Mouse (Mus musculus) forebrain, postnatal 0 days (tissue): ENCODE results near the gene Ndc1. TPM values are rescaled to one million over a fixed set of nuclear protein-coding genes. Genes with fewer than 3 reads are reported as not detected.

Source experiments
- ATAC-seq: fragments of 200-750 bp; cut with Nextera tagmentation; 2 replicates; pipeline ENCODE4 v1.8.0; 2017; ENCODE audit warnings: mild to moderate bottlenecking, moderate library complexity
- DNase-seq: peaks from one replicate; pipeline ENCODE4 v3.0.0-alpha.2; 2015
- H3K27ac ChIP-seq: fragments of 300-500 bp; sonication (generic); 2 replicates; pipeline ENCODE4 v1.5.1; 2014; ENCODE audit warnings: low read depth, mild to moderate bottlenecking, antibody characterized with exemption, low read length, moderate library complexity, mixed read lengths
- H3K27me3 ChIP-seq: fragments of 300-500 bp; sonication (generic); 2 replicates; pipeline ENCODE4 v1.6.1; 2014; ENCODE audit warnings: mild to moderate bottlenecking, low read length, mixed read lengths; ENCODE audit not compliant: insufficient read depth
- H3K36me3 ChIP-seq: fragments of 300-500 bp; sonication (generic); 2 replicates; pipeline ENCODE4 v1.6.1; 2014; ENCODE audit warnings: mild to moderate bottlenecking, moderate library complexity; ENCODE audit not compliant: insufficient read depth
- H3K4me1 ChIP-seq: fragments of 300-500 bp; sonication (generic); 2 replicates; pipeline ENCODE4 v1.6.1; 2014; ENCODE audit warnings: antibody characterized with exemption; ENCODE audit not compliant: insufficient read depth
- H3K4me2 ChIP-seq: fragments of 300-500 bp; sonication (generic); 2 replicates; pipeline ENCODE4 v1.6.1; 2014; ENCODE audit warnings: low read depth, mild to moderate bottlenecking, moderate library complexity
- H3K4me3 ChIP-seq: fragments of 300-500 bp; sonication (generic); 2 replicates; pipeline ENCODE4 v1.5.1; 2014; ENCODE audit warnings: low read depth, low read length, mixed read lengths
- H3K9ac ChIP-seq: fragments of 300-500 bp; sonication (generic); 2 replicates; pipeline ENCODE4 v1.6.1; 2014; ENCODE audit warnings: mild to moderate bottlenecking
- H3K9me3 ChIP-seq: fragments of 300-500 bp; sonication (generic); 2 replicates; pipeline ENCODE4 v1.6.1; 2016; ENCODE audit warnings: low read length
- CTCF ChIP-seq: sonication (generic); IDR thresholded peaks from 2 replicates; pipeline ENCODE4 v1.5.1; 2016; ENCODE audit warnings: antibody characterized with exemption, control low read depth, low read depth
- WGBS: fragments of 180-500 bp; shearing (Covaris S2); extraction: QIAGEN DNeasy Blood & Tissue Kit; methylation state at CpG from one replicate; pipeline ENCODE4 v1.1.7; 2014; 5-methylcytosine and 5-hydroxymethylcytosine counted together
- polyA plus RNA-seq: library from polyadenylated mRNA; unstranded; fragments of >200 nt; fragmentation: Nextera tagmentation; extraction: Ambion mirVana; gene quantifications from 2 replicates; pipeline ENCODE4 v1.2.1, GENCODE M21; 2015
- total RNA-seq: library from RNA; depleted of rRNA; stranded (reverse); fragments of >200 nt; gene quantifications from 2 replicates; pipeline ENCODE4 v1.2.3, GENCODE M21; 2014

Gene Ndc1
- total and polyA plus RNA-seq, 2 experiments from 2014 or later: 18.7 to 30.4 TPM

GRCm38 (mm10) chr4:107426631-107427030 is 59.0 kb downstream of the Ndc1 start:
- Histone ChIP-seq H3K27me3 (no peaks in the 10 kb centered on the region), H3K4me1 (no peaks in the 10 kb centered on the region), H3K9me3 (no peaks in the 10 kb centered on the region), H3K36me3 (no peaks in the 10 kb centered on the region), H3K4me2 (no peak overlapping the region), H3K4me3 (no peak overlapping the region), H3K9ac (no peak overlapping the region), H3K27ac (no peak overlapping the region)
- DNase-seq (no peak), ATAC-seq (no peak)
- WGBS: 75% methylated on average over 9 of the region's 9 CpGs
- TF ChIP-seq CTCF: no peak

DNA sequence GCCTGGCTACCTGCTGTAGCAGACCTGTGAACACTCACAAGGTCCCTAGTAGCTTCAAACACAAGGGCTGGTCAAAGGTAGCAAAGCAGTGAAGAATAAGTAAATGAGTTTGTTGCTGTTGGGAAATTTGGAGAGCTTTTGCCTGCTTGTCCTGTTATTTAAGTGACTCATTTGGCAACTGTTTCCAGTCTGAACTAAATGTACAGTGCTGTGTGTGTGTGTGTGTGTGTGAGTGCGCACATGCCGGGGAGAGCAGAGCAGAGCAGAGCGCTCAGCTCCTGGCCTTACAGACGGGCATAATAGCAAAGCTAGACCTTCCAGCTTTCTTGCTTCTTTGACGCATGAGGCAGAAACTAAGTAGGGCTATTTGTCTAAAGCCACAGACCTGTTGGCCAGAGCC is 65.1 kb downstream of the Ndc1 start:
- no peak for DNase-seq

GRCm38 (mm10) chr4:107433998-107434355 is 66.4 kb downstream of the Ndc1 start:
- Histone ChIP-seq H3K27ac (no peak overlapping the region), H3K4me3 (peak overlapping the region; percentile 70)

More for the DNA sequence above, 65.1 kb downstream of the Ndc1 start:
- Histone ChIP-seq H3K27me3 (peaks cover 20% of the 10 kb centered on the region), H3K4me1 (peaks cover 4% of the 10 kb centered on the region; the same call in 1 of the 2 replicates), H3K27ac (no peak overlapping the region), H3K36me3 (no peaks in the 10 kb centered on the region), H3K4me2 (no peak overlapping the region), H3K4me3 (no peak overlapping the region), H3K9me3 (no peaks in the 10 kb centered on the region), H3K9ac (no peak overlapping the region)
- TF ChIP-seq CTCF: no peak
- ATAC-seq: no peak
- 81% methylated on average over 5 of the region's 5 CpGs for whole genome bisulfite sequencing

GRCm38 (mm10) chr4:107434356-107435237 is 67.0 kb downstream of the Ndc1 start, which contains the start of gene Glis1:
TSS of gene Glis1 (plus strand) at chr4:107434591.
- Histone ChIP-seq H3K36me3 (no peaks in the 10 kb centered on the region), H3K4me3 (peak within 1 kb of the TSS; percentile 70), H3K4me2 (peak within 1 kb of the TSS; percentile 92), H3K27me3 (peaks cover 24% of the 10 kb centered on the region), H3K9ac (peak within 1 kb of the TSS; percentile 65), H3K27ac (no peak within 1 kb of the TSS), H3K4me1 (peaks cover 4% of the 10 kb centered on the region; the same call in 1 of the 2 replicates), H3K9me3 (no peaks in the 10 kb centered on the region)
- DNase-seq (peak; percentile 70), ATAC-seq (peak; percentile 88)
- WGBS: 3% methylated on average over 95 of the region's 112 CpGs
- no peak for TF ChIP-seq CTCF

More at GRCm38 (mm10) chr4:107433998-107434355, 66.4 kb downstream of the Ndc1 start:
- Histone ChIP-seq H3K36me3 (no peaks in the 10 kb centered on the region), H3K27me3 (peaks cover 24% of the 10 kb centered on the region), H3K4me1 (peaks cover 4% of the 10 kb centered on the region; the same call in 1 of the 2 replicates), H3K9ac (peak overlapping the region; percentile 65), H3K9me3 (no peaks in the 10 kb centered on the region), H3K4me2 (peak overlapping the region; percentile 92)
- TF ChIP-seq CTCF: no peak
- DNase-seq: no peak
- ATAC-seq: no peak
- 7% methylated on average over 15 of the region's 15 CpGs for WGBS

DNA sequence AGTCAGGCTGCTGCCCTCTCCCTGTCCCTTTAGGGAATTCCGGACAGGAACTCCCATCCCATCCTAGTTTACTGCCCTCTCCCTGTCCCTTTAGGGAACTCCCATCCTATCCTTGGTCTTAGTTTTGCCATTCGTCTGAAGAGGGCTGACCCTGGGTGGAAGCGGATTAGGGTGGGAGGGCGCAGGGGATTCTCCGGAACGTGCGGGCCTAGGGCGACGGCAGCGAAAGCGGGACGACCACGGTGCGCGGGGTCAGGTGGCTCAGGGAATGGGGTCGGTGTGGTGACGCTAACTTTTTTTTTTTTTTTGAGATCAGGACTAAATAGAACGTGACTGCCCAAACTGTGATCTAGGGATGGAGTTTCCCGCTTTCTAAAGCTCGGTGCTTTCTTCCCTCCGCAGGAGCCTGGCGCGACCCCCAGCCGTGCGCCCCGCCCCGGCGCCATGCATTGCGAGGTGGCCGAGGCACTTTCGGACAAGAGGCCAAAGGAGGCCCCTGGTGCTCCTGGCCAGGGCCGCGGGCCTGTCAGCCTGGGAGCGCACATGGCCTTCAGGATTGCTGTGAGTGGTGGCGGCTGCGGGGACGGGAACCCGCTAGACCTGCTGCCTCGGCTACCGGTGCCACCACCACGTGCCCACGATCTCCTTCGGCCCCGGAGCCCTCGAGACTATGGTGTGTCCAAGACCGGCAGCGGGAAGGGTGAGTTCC is 67.8 kb downstream of the Ndc1 start:
- H3K4me3 ChIP-seq: peak overlapping the region; percentile 70
- H3K27me3 ChIP-seq: peaks cover 24% of the 10 kb centered on the region
- H3K9me3 ChIP-seq: no peaks in the 10 kb centered on the region
- ATAC-seq (no peak), DNase-seq (no peak)
- no peak overlapping the region for H3K27ac ChIP-seq
- peak overlapping the region; percentile 65 for H3K9ac ChIP-seq
- WGBS: 3% methylated on average over 47 of the region's 47 CpGs
- peaks cover 4% of the 10 kb centered on the region; the same call in 1 of the 2 replicates for H3K4me1 ChIP-seq
- TF ChIP-seq CTCF: 0 out of 2 replicates have a peak, but pooled peaks have one; percentile 9
- H3K36me3 ChIP-seq: no peaks in the 10 kb centered on the region
- H3K4me2 ChIP-seq: peak overlapping the region; percentile 92

DNA sequence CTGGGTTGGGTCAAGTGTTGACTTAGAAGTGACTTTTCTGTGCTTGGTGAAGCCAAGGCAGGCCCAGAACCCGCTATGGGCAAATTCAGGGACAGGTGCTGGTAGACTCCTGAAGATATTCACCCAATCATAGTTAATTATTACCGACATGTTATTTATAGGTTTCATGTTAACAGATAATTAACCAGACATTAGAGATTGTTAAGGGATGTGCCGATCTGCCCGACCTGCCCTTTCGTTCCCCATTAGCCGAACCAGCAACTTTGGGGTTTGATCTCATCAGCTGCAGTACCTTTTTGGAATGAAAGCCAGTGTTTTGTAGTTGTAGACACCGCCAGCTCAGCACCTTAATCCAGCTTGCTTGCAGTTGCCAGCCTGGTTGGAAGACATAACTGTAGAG is 68.9 kb downstream of the Ndc1 start:
- DNase-seq (no peak), ATAC-seq (no peak)
- no peak for TF ChIP-seq CTCF
- no peak overlapping the region for H3K4me2 ChIP-seq
- 94% methylated on average over 7 of the region's 7 CpGs for WGBS
- no peak overlapping the region for H3K27ac ChIP-seq
- H3K9ac ChIP-seq: no peak overlapping the region
- no peaks in the 10 kb centered on the region for H3K36me3 ChIP-seq
- H3K4me1 ChIP-seq: peaks cover 4% of the 10 kb centered on the region; the same call in 1 of the 2 replicates
- no peak overlapping the region for H3K4me3 ChIP-seq
- H3K9me3 ChIP-seq: no peaks in the 10 kb centered on the region
- peaks cover 24% of the 10 kb centered on the region for H3K27me3 ChIP-seq

DNA sequence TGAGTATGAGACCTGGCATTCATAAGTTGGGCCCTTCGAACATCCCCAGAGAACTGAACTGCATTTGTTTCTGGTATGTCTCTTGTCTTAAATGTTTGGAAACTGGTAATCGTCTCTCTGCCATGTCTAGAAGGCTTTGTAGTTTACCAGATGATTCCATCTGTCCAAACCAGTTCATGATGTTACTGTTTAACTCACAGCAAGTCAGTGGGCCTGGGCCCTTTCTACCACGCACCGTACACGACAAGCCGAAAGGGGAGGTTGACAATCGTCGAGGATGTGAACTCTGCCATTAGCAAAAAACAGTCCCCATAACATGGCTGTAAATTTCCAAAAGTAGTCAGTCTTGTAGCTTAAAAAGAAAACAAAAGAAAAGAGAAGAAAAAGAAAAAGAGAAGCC is 71.2 kb downstream of the Ndc1 start:
- ATAC-seq (no peak), DNase-seq (no peak)
- H3K9ac ChIP-seq: no peak overlapping the region
- H3K36me3 ChIP-seq: no peaks in the 10 kb centered on the region
- H3K4me3 ChIP-seq: no peak overlapping the region
- H3K27ac ChIP-seq: no peak overlapping the region
- H3K9me3 ChIP-seq: no peaks in the 10 kb centered on the region
- peaks cover 4% of the 10 kb centered on the region; the same call in 1 of the 2 replicates for H3K4me1 ChIP-seq
- H3K4me2 ChIP-seq: no peak overlapping the region
- no peak for TF ChIP-seq CTCF
- WGBS: 92% methylated on average over 8 of the region's 8 CpGs
- H3K27me3 ChIP-seq: peaks cover 24% of the 10 kb centered on the region
